Mouse (Mus musculus): ENCODE results near the gene Pigyl. TPM values are rescaled to one million over a fixed set of nuclear protein-coding genes. Genes with fewer than 3 reads are reported as not detected.

Gene Pigyl
- 49.0 and 49.8 TPM in 2 replicates for polyA plus RNA-seq (2015; fragmentation: Nextera tagmentation; extraction: Ambion mirVana)

GRCm38 (mm10) chr9:22156497-22157245 is at the start of gene Pigyl:
Pigyl (plus strand) TSS chr9:22156846.
- Histone ChIP-seq H3K36me3 (ENCODE audit: control insufficient read depth, insufficient read depth) (no peaks in the 10 kb centered on the region), H3K9me3 (replicated peaks; ENCODE audit: control insufficient read depth, low read length) (peaks cover 5% of the 10 kb centered on the region; the same call in 1 of the 2 replicates), H3K27ac (ENCODE audit: low read length) (peak within 1 kb of the TSS; percentile 81), H3K4me1 (ENCODE audit: control insufficient read depth, insufficient read depth, low read length) (peaks cover 17% of the 10 kb centered on the region), H3K4me2 (ENCODE audit: low read depth, low read length) (peak within 1 kb of the TSS; percentile 65), H3K9ac (ENCODE audit: low read length) (peak within 1 kb of the TSS; percentile 85), H3K4me3 (ENCODE audit: low read length) (peak within 1 kb of the TSS; percentile 71), H3K27me3 (ENCODE audit: control insufficient read depth, insufficient read depth, low read length) (no peaks in the 10 kb centered on the region)
- peak; percentile 99 for ATAC-seq (replicated peaks; ENCODE audit: extremely low read depth, insufficient read depth, low FRiP score)
- under 1% methylated on average over 64 of the region's 65 CpGs for WGBS

GRCm38 (mm10) chr9:22108194-22108593 is 48.5 kb upstream of the Pigyl start:
- Histone ChIP-seq H3K9ac (ENCODE audit: low read length) (no peak overlapping the region), H3K4me2 (ENCODE audit: low read depth, low read length) (no peak overlapping the region), H3K4me3 (ENCODE audit: low read length) (no peak overlapping the region), H3K4me1 (ENCODE audit: control insufficient read depth, insufficient read depth, low read length) (no peaks in the 10 kb centered on the region), H3K27me3 (ENCODE audit: control insufficient read depth, insufficient read depth, low read length) (no peaks in the 10 kb centered on the region), H3K27ac (ENCODE audit: low read length) (no peak overlapping the region), H3K36me3 (ENCODE audit: control insufficient read depth, insufficient read depth) (peaks cover 35% of the 10 kb centered on the region), H3K9me3 (replicated peaks; ENCODE audit: control insufficient read depth, low read length) (no peaks in the 10 kb centered on the region)
- no peak for ATAC-seq (replicated peaks; ENCODE audit: extremely low read depth, insufficient read depth, low FRiP score)
- WGBS, result 88% methylated on average over 9 of the region's 9 CpGs

GRCm38 (mm10) chr9:22115635-22116034 is 41.0 kb upstream of the Pigyl start:
- H3K9me3 ChIP-seq (replicated peaks; ENCODE audit: control insufficient read depth, low read length), result no peaks in the 10 kb centered on the region
- no peak overlapping the region for H3K27ac ChIP-seq (ENCODE audit: low read length)
- H3K27me3 ChIP-seq (ENCODE audit: control insufficient read depth, insufficient read depth, low read length), result no peaks in the 10 kb centered on the region
- peaks cover 27% of the 10 kb centered on the region for H3K36me3 ChIP-seq (ENCODE audit: control insufficient read depth, insufficient read depth)
- ATAC-seq (replicated peaks; ENCODE audit: extremely low read depth, insufficient read depth, low FRiP score), result no peak
- H3K9ac ChIP-seq (ENCODE audit: low read length), result peak overlapping the region; percentile 92
- peak overlapping the region; percentile 82 for H3K4me2 ChIP-seq (ENCODE audit: low read depth, low read length)
- no peak overlapping the region for H3K4me3 ChIP-seq (ENCODE audit: low read length)
- H3K4me1 ChIP-seq (ENCODE audit: control insufficient read depth, insufficient read depth, low read length), result peaks cover 15% of the 10 kb centered on the region
- WGBS, result 89% methylated on average over 4 of the region's 4 CpGs

- WGBS, result 22% methylated on average over 15 of the region's 15 CpGs
- H3K27ac ChIP-seq (ENCODE audit: low read length), result no peak overlapping the region
- ATAC-seq (replicated peaks; ENCODE audit: extremely low read depth, insufficient read depth, low FRiP score), result no peak
Measured at GRCm38 (mm10) chr9:22116086-22116485, 40.6 kb upstream of the Pigyl start.

GRCm38 (mm10) chr9:22116740-22117426 is 39.8 kb upstream of the Pigyl start, which contains the start of gene Elof1:
Elof1 (minus strand) TSS chr9:22117172.
- ATAC-seq (replicated peaks; ENCODE audit: extremely low read depth, insufficient read depth, low FRiP score), result peak; percentile 93
- no peaks in the 10 kb centered on the region for H3K27me3 ChIP-seq (ENCODE audit: control insufficient read depth, insufficient read depth, low read length)
- H3K27ac ChIP-seq (ENCODE audit: low read length), result peak within 1 kb of the TSS; percentile 74
- peak within 1 kb of the TSS; percentile 91 for H3K4me3 ChIP-seq (ENCODE audit: low read length)
- under 1% methylated on average over 52 of the region's 52 CpGs for WGBS
- peaks cover 15% of the 10 kb centered on the region for H3K4me1 ChIP-seq (ENCODE audit: control insufficient read depth, insufficient read depth, low read length)
- peaks cover 19% of the 10 kb centered on the region for H3K36me3 ChIP-seq (ENCODE audit: control insufficient read depth, insufficient read depth)
- no peaks in the 10 kb centered on the region for H3K9me3 ChIP-seq (replicated peaks; ENCODE audit: control insufficient read depth, low read length)
- H3K9ac ChIP-seq (ENCODE audit: low read length), result peak within 1 kb of the TSS; percentile 92
- peak within 1 kb of the TSS; percentile 82 for H3K4me2 ChIP-seq (ENCODE audit: low read depth, low read length)

More at GRCm38 (mm10) chr9:22116086-22116485, 40.6 kb upstream of the Pigyl start:
- Histone ChIP-seq H3K4me1 (ENCODE audit: control insufficient read depth, insufficient read depth, low read length) (peaks cover 15% of the 10 kb centered on the region), H3K27me3 (ENCODE audit: control insufficient read depth, insufficient read depth, low read length) (no peaks in the 10 kb centered on the region), H3K9ac (ENCODE audit: low read length) (peak overlapping the region; percentile 92), H3K4me3 (ENCODE audit: low read length) (peak overlapping the region; percentile 91), H3K9me3 (replicated peaks; ENCODE audit: control insufficient read depth, low read length) (no peaks in the 10 kb centered on the region), H3K36me3 (ENCODE audit: control insufficient read depth, insufficient read depth) (peaks cover 24% of the 10 kb centered on the region), H3K4me2 (ENCODE audit: low read depth, low read length) (peak overlapping the region; percentile 82)

GRCm38 (mm10) chr9:22117754-22118456 is 38.7 kb upstream of the Pigyl start:
- no peak for ATAC-seq (replicated peaks; ENCODE audit: extremely low read depth, insufficient read depth, low FRiP score)
- no peak overlapping the region for H3K27ac ChIP-seq (ENCODE audit: low read length)
- H3K4me1 ChIP-seq (ENCODE audit: control insufficient read depth, insufficient read depth, low read length), result peaks cover 15% of the 10 kb centered on the region
- H3K36me3 ChIP-seq (ENCODE audit: control insufficient read depth, insufficient read depth), result peaks cover 9% of the 10 kb centered on the region
- H3K9me3 ChIP-seq (replicated peaks; ENCODE audit: control insufficient read depth, low read length), result no peaks in the 10 kb centered on the region
- H3K9ac ChIP-seq (ENCODE audit: low read length), result peak overlapping the region; percentile 64; the same call in 1 of the 2 replicates
- H3K4me2 ChIP-seq (ENCODE audit: low read depth, low read length), result peak overlapping the region; percentile 82
- no peaks in the 10 kb centered on the region for H3K27me3 ChIP-seq (ENCODE audit: control insufficient read depth, insufficient read depth, low read length)
- 38% methylated on average over 10 of the region's 10 CpGs for WGBS
- peak overlapping the region; percentile 91 for H3K4me3 ChIP-seq (ENCODE audit: low read length)

GRCm38 (mm10) chr9:22119543-22119942 is 37.1 kb upstream of the Pigyl start:
- Histone ChIP-seq H3K27me3 (ENCODE audit: control insufficient read depth, insufficient read depth, low read length) (no peaks in the 10 kb centered on the region), H3K4me2 (ENCODE audit: low read depth, low read length) (no peak overlapping the region), H3K27ac (ENCODE audit: low read length) (no peak overlapping the region), H3K4me1 (ENCODE audit: control insufficient read depth, insufficient read depth, low read length) (peaks cover 15% of the 10 kb centered on the region), H3K9ac (ENCODE audit: low read length) (no peak overlapping the region), H3K4me3 (ENCODE audit: low read length) (no peak overlapping the region), H3K36me3 (ENCODE audit: control insufficient read depth, insufficient read depth) (no peaks in the 10 kb centered on the region), H3K9me3 (replicated peaks; ENCODE audit: control insufficient read depth, low read length) (no peaks in the 10 kb centered on the region)
- 87% methylated on average over 4 of the region's 4 CpGs for WGBS
- no peak for ATAC-seq (replicated peaks; ENCODE audit: extremely low read depth, insufficient read depth, low FRiP score)

- no peak overlapping the region for H3K4me3 ChIP-seq (ENCODE audit: low read length)
- peaks cover 6% of the 10 kb centered on the region for H3K4me1 ChIP-seq (ENCODE audit: control insufficient read depth, insufficient read depth, low read length)
- H3K36me3 ChIP-seq (ENCODE audit: control insufficient read depth, insufficient read depth), result no peaks in the 10 kb centered on the region
- H3K4me2 ChIP-seq (ENCODE audit: low read depth, low read length), result no peak overlapping the region
- no peaks in the 10 kb centered on the region for H3K27me3 ChIP-seq (ENCODE audit: control insufficient read depth, insufficient read depth, low read length)
- ATAC-seq (replicated peaks; ENCODE audit: extremely low read depth, insufficient read depth, low FRiP score), result no peak
- H3K9me3 ChIP-seq (replicated peaks; ENCODE audit: control insufficient read depth, low read length), result no peaks in the 10 kb centered on the region
- no peak overlapping the region for H3K9ac ChIP-seq (ENCODE audit: low read length)
- no peak overlapping the region for H3K27ac ChIP-seq (ENCODE audit: low read length)
Measured at GRCm38 (mm10) chr9:22121545-22121944, 35.1 kb upstream of the Pigyl start.
